Mouse (Mus musculus) embryonic stem cell, embryonic (primary cell): ENCODE measurements around the gene Cops7a.

ENCODE experiments used
- CTCF ChIA-PET, 4 experiments: fragments of 300-600 bp in 2 of 4; fragments of 350-600 bp in 2 of 4; sonication (Branson Sonifier 250); formaldehyde crosslinking; loops; one replicate each; lab custom pipeline; 2022; ENCODE audit warnings: inconsistent platforms in 2 of 4; lab: Charles Lee
- POLR2A ChIA-PET, 4 experiments: fragments of 300-600 bp in 2 of 4; fragments of 350-600 bp in 2 of 4; sonication (Branson Sonifier 250); formaldehyde crosslinking; loops; one replicate each; lab custom pipeline; 2022; ENCODE audit warnings: antibody characterized with exemption in 4 of 4, inconsistent platforms in 1 of 4; lab: Charles Lee

Gene Cops7a

GRCm38 (mm10) chr6:124936681-124937080 is 28.7 kb downstream of the Cops7a start:
- ChIA-PET POLR2A (interaction anchor here in 3 of 4 experiments (0.5 to 18.2 kb wide), 29 partner anchors 11 to 506 kb away, joined by 3 to 359 read pairs (median 4); partner anchors contain the start of genes Cops7a (in 2 of the 3), Cdca3 (in 1 of the 3), Grcc10 (in 1 of the 3) and Ptms (in 1 of the 3)), CTCF (interaction anchor here in 2 of 4 experiments (0.7 to 3.0 kb wide), 5 partner anchors 11 to 77 kb away, joined by 3 to 12 read pairs (median 3); partner anchors contain the start of gene Zfp384 (in 1 of the 2))

GRCm38 (mm10) chr6:124934670-124935069 is 30.7 kb downstream of the Cops7a start:
- CTCF ChIA-PET = interaction anchor here in 2 of 4 experiments (0.6 to 1.1 kb wide), 2 partner anchors 31 to 96 kb away, joined by 3 read pairs; no protein-coding TSS in a partner anchor
- POLR2A ChIA-PET = interaction anchor here in 3 of 4 experiments (0.6 to 18.2 kb wide), 16 partner anchors 9 to 227 kb away, joined by 3 to 455 read pairs (median 5); partner anchors contain the start of genes Zfp384 (in 2 of the 3), Cdca3 (in 1 of the 3), Cops7a (in 1 of the 3) and Lag3 (in 1 of the 3)

- ChIA-PET POLR2A (interaction anchor here (0.5 to 18.2 kb wide), 35 partner anchors 10 to 270 kb away, joined by 3 to 455 read pairs (median 5); partner anchors contain the start of genes Cdca3 (in 2 of the 4), Lag3 (in 2 of the 4), Usp5 (in 2 of the 4) and Cops7a (in 1 of the 4)), CTCF (interaction anchor here (0.6 to 4.3 kb wide), 7 partner anchors 27 to 258 kb away, joined by 3 to 39 read pairs (median 5); partner anchors contain the start of genes Cdca3 (in 1 of the 4), Mrpl51 (in 1 of the 4), Ncapd2 (in 1 of the 4) and Usp5 (in 1 of the 4))
These were observed 32.2 kb downstream of the Cops7a start for GRCm38 (mm10) chr6:124933127-124933526.

GRCm38 (mm10) chr6:124932314-124932695 is 33.0 kb downstream of the Cops7a start:
- POLR2A ChIA-PET = interaction anchor here (0.6 to 18.2 kb wide), 63 partner anchors 7 to 283 kb away, joined by 3 to 455 read pairs (median 13); partner anchors contain the start of genes Cdca3 (in 3 of the 4), Cops7a (in 3 of the 4), Ptms (in 3 of the 4) and Usp5 (in 3 of the 4)
- CTCF ChIA-PET = interaction anchor here (0.8 to 5.0 kb wide), 9 partner anchors 23 to 259 kb away, joined by 3 to 93 read pairs (median 16); partner anchors contain the start of genes Cdca3 (in 1 of the 4), Mrpl51 (in 1 of the 4), Ncapd2 (in 1 of the 4) and P3h3 (in 1 of the 4)

GRCm38 (mm10) chr6:124931525-124932313 is 33.6 kb downstream of the Cops7a start:
- ChIA-PET CTCF (interaction anchor here (0.6 to 5.0 kb wide), 61 partner anchors 10 to 456 kb away, joined by 3 to 93 read pairs (median 6); partner anchors contain the start of genes Cdca3 (in 3 of the 4), P3h3 (in 3 of the 4), Gpr162 (in 2 of the 4) and Usp5 (in 2 of the 4)), POLR2A (interaction anchor here (0.6 to 18.2 kb wide), 145 partner anchors 8 to 517 kb away, joined by 3 to 455 read pairs (median 6); partner anchors contain the start of genes Cdca3 (in 4 of the 4), Ptms (in 4 of the 4), Usp5 (in 4 of the 4) and Cops7a (in 3 of the 4))

- ChIA-PET POLR2A (interaction anchor here (0.6 to 18.2 kb wide), 172 partner anchors 8 to 516 kb away, joined by 3 to 455 read pairs (median 5); partner anchors contain the start of genes Cdca3 (in 4 of the 4), Ptms (in 4 of the 4), Usp5 (in 4 of the 4) and Cops7a (in 3 of the 4)), CTCF (interaction anchor here (0.5 to 5.0 kb wide), 109 partner anchors 8 to 493 kb away, joined by 3 to 93 read pairs (median 5); partner anchors contain the start of genes Cdca3 (in 4 of the 4), Gpr162 (in 4 of the 4), P3h3 (in 3 of the 4) and Usp5 (in 3 of the 4))
These were observed 34.4 kb downstream of the Cops7a start, which contains the start of gene Mlf2 for GRCm38 (mm10) chr6:124930754-124931524. TSS of gene Mlf2 (plus strand) at chr6:124931386.

- CTCF ChIA-PET = interaction anchor here (0.6 to 5.0 kb wide), 82 partner anchors 8 to 1214 kb away, joined by 3 to 93 read pairs (median 6); partner anchors contain the start of genes P3h3 (in 3 of the 4), Cdca3 (in 2 of the 4), Cops7a (in 2 of the 4) and Gpr162 (in 2 of the 4)
These were observed 35.1 kb downstream of the Cops7a start for GRCm38 (mm10) chr6:124930231-124930630.

GRCm38 (mm10) chr6:124925941-124926340 is 39.4 kb downstream of the Cops7a start:
- ChIA-PET POLR2A (interaction anchor here in 3 of 4 experiments (0.8 to 16.0 kb wide), 46 partner anchors 8 to 270 kb away, joined by 3 to 455 read pairs (median 4); partner anchors contain the start of genes Cdca3 (in 2 of the 3), Cops7a (in 2 of the 3), Pianp (in 2 of the 3) and Usp5 (in 2 of the 3)), CTCF (interaction anchor here (0.6 to 4.6 kb wide), 17 partner anchors 9 to 223 kb away, joined by 3 to 31 read pairs (median 5); partner anchors contain the start of genes Cdca3 (in 1 of the 4), P3h3 (in 1 of the 4) and Usp5 (in 1 of the 4))

More at GRCm38 (mm10) chr6:124930231-124930630, 35.1 kb downstream of the Cops7a start:
- POLR2A ChIA-PET = interaction anchor here (0.6 to 18.2 kb wide), 134 partner anchors 8 to 515 kb away, joined by 3 to 455 read pairs (median 6); partner anchors contain the start of genes Cdca3 (in 4 of the 4), Ptms (in 4 of the 4), Usp5 (in 4 of the 4) and Cops7a (in 3 of the 4)

GRCm38 (mm10) chr6:124925173-124925793 is 40.1 kb downstream of the Cops7a start:
- POLR2A ChIA-PET = interaction anchor here (0.5 to 16.0 kb wide), 48 partner anchors 9 to 271 kb away, joined by 3 to 455 read pairs (median 4); partner anchors contain the start of genes Cdca3 (in 3 of the 4), Usp5 (in 3 of the 4), Cops7a (in 2 of the 4) and Pianp (in 2 of the 4)

GRCm38 (mm10) chr6:124921539-124921938 is 43.8 kb downstream of the Cops7a start:
- ChIA-PET CTCF (interaction anchor here (0.6 to 3.3 kb wide), 8 partner anchors 9 to 467 kb away, joined by 3 to 28 read pairs (median 8); partner anchors contain the start of gene Mlf2 (in 3 of the 4)), POLR2A (interaction anchor here (0.6 to 16.0 kb wide), 20 partner anchors 8 to 162 kb away, joined by 3 to 455 read pairs (median 6); partner anchors contain the start of genes Mlf2 (in 4 of the 4), Cdca3 (in 3 of the 4), Usp5 (in 3 of the 4) and Lag3 (in 1 of the 4))

More at GRCm38 (mm10) chr6:124925173-124925793, 40.1 kb downstream of the Cops7a start:
- CTCF ChIA-PET = interaction anchor here (0.6 to 4.6 kb wide), 23 partner anchors 9 to 246 kb away, joined by 3 to 31 read pairs (median 5); partner anchors contain the start of genes Cdca3 (in 1 of the 4) and Usp5 (in 1 of the 4)

GRCm38 (mm10) chr6:124920318-124921085 is 44.8 kb downstream of the Cops7a start:
- POLR2A ChIA-PET = interaction anchor here (0.6 to 16.0 kb wide), 29 partner anchors 8 to 229 kb away, joined by 3 to 455 read pairs (median 5); partner anchors contain the start of genes Mlf2 (in 4 of the 4), Cdca3 (in 3 of the 4), Usp5 (in 3 of the 4) and Lag3 (in 2 of the 4)

GRCm38 (mm10) chr6:124919695-124920317 is 45.5 kb downstream of the Cops7a start, which contains the start of gene Ptms:
TSS of gene Ptms (minus strand) at chr6:124920103.
- CTCF ChIA-PET = interaction anchor here (0.6 to 3.6 kb wide), 8 partner anchors 10 to 60 kb away, joined by 3 to 42 read pairs (median 4); partner anchors contain the start of gene Mlf2 (in 3 of the 4)
- POLR2A ChIA-PET = interaction anchor here (0.5 to 21.9 kb wide), 25 partner anchors 8 to 230 kb away, joined by 3 to 455 read pairs (median 7); partner anchors contain the start of genes Mlf2 (in 4 of the 4), Lag3 (in 2 of the 4), Cdca3 (in 1 of the 4) and Grcc10 (in 1 of the 4)

More at GRCm38 (mm10) chr6:124920318-124921085, 44.8 kb downstream of the Cops7a start:
- CTCF ChIA-PET = interaction anchor here (0.8 to 3.3 kb wide), 7 partner anchors 10 to 61 kb away, joined by 3 to 28 read pairs (median 4); partner anchors contain the start of gene Mlf2 (in 4 of the 4)
